9 mouse cellular contexts compared by ENCODE assay signal in genomic region chr14:40818051-40818450, GRCm38 (mm10).
DNase-seq lines count a peak whose midpoint lies in the region; ATAC-seq lines count a peak whose summit lies in the region.
"Had no signal": no experiment of that assay in that cellular context is flagged by ENCODE, and none has a peak within 500 bp of the region (broad histone marks: within the 10 kb centered on the region; RNA-seq: fewer than 3 reads in every experiment).

No protein-coding gene starts in this region.

- H3K4me3 ChIP-seq in heart, embryonic 15.5 days = no peak overlapping the region
- H3K4me3 ChIP-seq in forebrain, embryonic 13.5 days = no peak overlapping the region
- H3K4me3 ChIP-seq: embryonic facial prominence, embryonic 13.5 days had no signal

- no peaks in the 10 kb centered on the region for H3K36me3 ChIP-seq in heart, embryonic 15.5 days
- no peaks in the 10 kb centered on the region; the same call in 1 of the 2 replicates for H3K36me3 ChIP-seq in forebrain, embryonic 13.5 days (ENCODE audit: poor library complexity, severe bottlenecking)
- H3K36me3 ChIP-seq: embryonic facial prominence, embryonic 13.5 days had no signal

- no peaks in the 10 kb centered on the region for H3K9me3 ChIP-seq in heart, embryonic 15.5 days (replicated peaks)
- H3K9me3 ChIP-seq in forebrain, embryonic 13.5 days (replicated peaks) = no peaks in the 10 kb centered on the region
- H3K9me3 ChIP-seq: embryonic facial prominence, embryonic 13.5 days had no signal

- H3K4me2 ChIP-seq in heart, embryonic 15.5 days = no peak overlapping the region
- no peak overlapping the region for H3K4me2 ChIP-seq in forebrain, embryonic 13.5 days
- H3K4me2 ChIP-seq: embryonic facial prominence, embryonic 13.5 days had no signal

- no peak overlapping the region for H3K9ac ChIP-seq in heart, embryonic 15.5 days
- no peak overlapping the region for H3K9ac ChIP-seq in forebrain, embryonic 13.5 days
- H3K9ac ChIP-seq: embryonic facial prominence, embryonic 13.5 days had no signal

- WGBS in heart, embryonic 15.5 days = 51% methylated on average over 2 of the region's 2 CpGs
- 92% methylated on average over 2 of the region's 2 CpGs for WGBS in forebrain, embryonic 13.5 days

- intact Hi-C loops in left cerebral cortex, postnatal 4 days (cut with DNase I) = no loop called here
- intact Hi-C loops in left cerebral cortex, postnatal 25 days (cut with DNase I) = no loop called here

- peak; percentile 87 for ATAC-seq in heart, embryonic 15.5 days (replicated peaks; ENCODE audit: insufficient number of reproducible peaks, insufficient read depth, low FRiP score, low read depth)
- no peak for ATAC-seq in inflammation-experienced regulatory T-cells, adult 6 months
- no peak for ATAC-seq in forebrain, embryonic 13.5 days

- no peaks in the 10 kb centered on the region for H3K27me3 ChIP-seq in heart, embryonic 15.5 days
- no peaks in the 10 kb centered on the region for H3K27me3 ChIP-seq in forebrain, embryonic 13.5 days
- H3K27me3 ChIP-seq: embryonic facial prominence, embryonic 13.5 days had no signal

- peak overlapping the region; percentile 25 for H3K27ac ChIP-seq in heart, embryonic 15.5 days
- H3K27ac ChIP-seq in forebrain, embryonic 13.5 days = no peak overlapping the region
- H3K27ac ChIP-seq: embryonic facial prominence, embryonic 13.5 days had no signal

- peak; percentile 47 for DNase-seq in left cerebral cortex, postnatal 4 days
- DNase-seq in left cerebral cortex, postnatal 25 days (ENCODE audit: low spot score in 2 of 2) = no peak
- peak; percentile 61 to 73 for DNase-seq in kidney, postnatal 4 days
- peak; percentile 10 for DNase-seq in mesoderm, embryonic 11.5 days (ENCODE audit: low read depth, low spot score)
- no peak for DNase-seq in thymus, postnatal 4 days

- H3K4me1 ChIP-seq in heart, embryonic 15.5 days (replicated peaks) = no peaks in the 10 kb centered on the region
- H3K4me1 ChIP-seq in forebrain, embryonic 13.5 days = no peaks in the 10 kb centered on the region
- H3K4me1 ChIP-seq: embryonic facial prominence, embryonic 13.5 days had no signal

Comparison
In these comparisons a context has a peak if more than half of its experiments do, and no peak if none do; other contexts are left out.
1. DNase-seq: peak in left cerebral cortex, postnatal 4 days (single experiment), kidney, postnatal 4 days (2 of 2) and mesoderm, embryonic 11.5 days (single experiment); none in left cerebral cortex, postnatal 25 days (0 of 2) and thymus, postnatal 4 days (single experiment).